Mouse (Mus musculus): ENCODE data around the gene Vopp1.

Gene Vopp1

GRCm38 (mm10) chr6:57702743-57703499, 122.0 kb downstream of the Vopp1 start:
- DNase-seq (ENCODE audit: low spot score in 2 of 2): peak; percentile 94 to 95

GRCm38 (mm10) chr6:57702376-57702742, 122.6 kb downstream of the Vopp1 start, which contains the start of gene Lancl2:
Gene Lancl2, plus strand, starts transcription at chr6:57702540.
- DNase-seq (ENCODE audit: low spot score in 2 of 2): peak in 1 of 2 experiments; percentile 14

DNA sequence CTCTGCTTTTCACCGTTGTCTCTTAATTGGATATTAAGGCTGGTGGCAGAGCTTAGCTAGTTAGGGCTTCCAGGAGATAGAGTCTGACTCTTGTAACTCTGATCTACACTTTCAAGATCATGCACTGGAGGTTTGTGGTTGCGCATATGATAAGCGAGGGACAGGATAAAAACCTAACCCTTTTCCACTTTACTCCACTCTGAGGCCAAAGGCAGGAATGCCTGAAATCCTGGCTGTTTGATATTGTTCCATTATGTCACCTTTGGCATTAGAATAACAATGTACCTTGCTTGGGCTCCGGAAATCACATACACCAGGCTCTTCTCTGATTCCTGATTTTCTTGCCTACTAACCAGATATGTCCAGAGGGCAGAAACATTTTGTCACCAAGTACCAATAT, 123.3 kb downstream of the Vopp1 start:
- DNase-seq (ENCODE audit: low spot score in 2 of 2): no peak

- no peak for DNase-seq (ENCODE audit: low spot score in 2 of 2)
Measured at GRCm38 (mm10) chr6:57693116-57693515, 131.8 kb downstream of the Vopp1 start.

DNA sequence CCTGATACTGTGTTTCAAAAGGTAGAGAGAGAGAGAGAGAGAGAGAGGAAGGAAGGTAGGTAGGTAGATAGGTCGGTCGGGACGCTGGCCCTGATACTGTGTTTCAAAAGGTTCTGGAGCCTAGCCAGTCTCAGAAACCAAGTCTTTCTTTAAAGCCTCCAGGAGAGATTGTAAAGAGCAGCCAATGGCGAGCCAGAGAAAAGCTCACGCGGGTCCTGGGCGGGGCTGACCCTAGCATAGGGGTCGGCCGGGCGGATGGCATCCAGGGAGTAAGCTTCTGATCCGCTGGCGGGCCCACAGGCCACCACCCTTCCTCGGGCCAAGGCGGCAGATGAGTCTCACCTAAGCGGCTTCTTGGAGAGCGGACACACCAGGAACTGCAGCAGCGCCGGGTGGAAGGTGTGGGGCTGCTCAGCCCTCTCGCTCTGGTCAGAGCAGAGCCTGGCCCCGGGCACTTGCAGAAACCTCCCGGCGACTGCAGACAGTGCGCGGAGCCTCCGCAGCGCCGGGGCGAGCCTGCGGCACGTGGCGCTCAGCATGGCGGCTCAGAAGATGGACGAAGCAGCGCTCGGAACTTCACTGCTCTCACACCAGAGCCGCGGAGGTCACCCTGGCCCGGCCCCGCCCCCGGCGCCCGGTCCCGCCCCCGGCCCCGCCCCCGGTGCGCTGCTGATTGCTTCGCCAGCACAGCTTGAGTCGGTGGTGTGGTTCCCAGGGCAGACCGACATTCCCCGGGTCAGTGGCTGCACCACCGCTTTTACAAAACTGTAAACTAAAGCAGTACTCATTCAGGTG, 133.3 kb downstream of the Vopp1 start, which contains the start of gene Pyurf:
Gene Pyurf (minus strand): TSS at position 612 of the 795 bp plus-strand sequence.
- peak; percentile 68 to 74 for DNase-seq (ENCODE audit: low spot score in 2 of 2)

- no peak for DNase-seq (ENCODE audit: low spot score in 2 of 2)
Measured at GRCm38 (mm10) chr6:57684156-57684555, 140.8 kb downstream of the Vopp1 start.
